Mouse (Mus musculus) brain, embryonic 14.5 days (tissue): ENCODE measurements around the gene Kdm4d.

Experiments
- CTCF ChIP-seq: fragments of 200-500 bp; IDR thresholded peaks from 2 replicates; pipeline ENCODE4 v1.5.1; 2012; ENCODE audit warnings: inconsistent platforms, mild to moderate bottlenecking, moderate library complexity, borderline replicate concordance; ENCODE audit not compliant: insufficient read depth, insufficient read length; ENCODE audit errors: extremely low read depth
- POLR2A ChIP-seq: fragments of 200-500 bp; IDR thresholded peaks from 2 replicates; pipeline ENCODE4 v1.6.1; 2012; ENCODE audit warnings: mild to moderate bottlenecking, inconsistent platforms, borderline replicate concordance; ENCODE audit not compliant: poor library complexity, insufficient read depth, insufficient read length, severe bottlenecking; ENCODE audit errors: extremely low read depth

DNA sequence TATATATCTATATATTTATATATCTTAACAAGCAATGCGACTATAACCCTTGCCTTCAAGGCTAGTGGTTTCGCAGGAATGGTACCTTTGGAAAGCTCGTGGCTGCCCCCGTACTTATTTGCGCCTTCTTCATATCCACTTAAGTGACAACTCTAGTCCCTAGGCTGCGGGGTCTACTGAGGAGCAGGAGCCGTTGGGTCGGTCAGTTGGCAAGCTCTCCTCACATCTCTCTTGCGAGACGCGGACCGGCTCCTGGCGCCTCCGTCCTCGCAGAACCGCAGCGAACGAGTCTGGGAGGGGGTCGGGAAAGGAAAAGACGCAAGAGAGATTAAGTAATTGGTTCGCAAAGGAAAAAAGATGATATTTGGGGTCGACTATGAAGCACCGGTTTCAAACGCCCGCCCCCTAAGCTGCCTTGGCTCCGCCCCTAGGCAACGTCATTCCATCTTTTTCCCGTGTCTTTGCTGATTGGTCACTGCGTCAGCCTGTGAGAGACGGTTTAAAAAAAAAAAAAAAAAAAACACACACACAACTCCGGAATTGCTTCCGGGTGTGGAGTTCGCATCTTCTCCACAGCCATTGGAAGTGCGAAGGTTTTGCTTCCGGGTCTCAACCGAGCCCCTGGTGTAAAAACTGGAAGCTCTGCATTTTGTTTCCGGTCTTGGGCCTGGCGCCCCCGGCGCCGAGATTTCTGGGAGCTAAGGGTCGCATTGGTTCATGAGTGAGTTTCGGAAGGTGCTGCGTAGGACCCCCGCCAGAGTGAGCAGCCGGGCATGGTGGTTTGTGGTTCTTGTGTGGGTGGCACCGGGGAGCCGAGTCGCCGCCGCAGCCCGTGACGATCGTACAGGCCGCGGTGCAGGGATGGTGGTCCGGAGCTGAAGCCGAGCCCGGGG, at the start of gene Kdm4d, which contains the start of gene Cwc15:
- no peak for TF ChIP-seq CTCF
- TF ChIP-seq POLR2A, result peak; percentile 46; the same call in 1 of the 2 replicates
